18 mouse cellular contexts compared by ENCODE assay signal in genomic region chr10:17395495-17396224, GRCm38 (mm10).
DNase-seq lines count a peak whose midpoint lies in the region; ATAC-seq and TF ChIP-seq lines count a peak whose summit lies in the region.
"Had no signal": no experiment of that assay in that cellular context is flagged by ENCODE, and none has a peak within 500 bp of the region (broad histone marks: within the 10 kb centered on the region; RNA-seq: fewer than 3 reads in every experiment).

No protein-coding gene starts in this region.

- WGBS in forebrain, postnatal 0 days, result 39% methylated on average over 8 of the region's 8 CpGs
- 72% methylated on average over 8 of the region's 8 CpGs for WGBS in forebrain, embryonic 12.5 days
- WGBS in midbrain, embryonic 14.5 days, result 83% methylated on average over 8 of the region's 8 CpGs
- 88% methylated on average over 8 of the region's 8 CpGs for WGBS in midbrain, embryonic 11.5 days

- no peak for ATAC-seq in forebrain, postnatal 0 days
- ATAC-seq in forebrain, embryonic 12.5 days (ENCODE audit: low FRiP score), result no peak
- ATAC-seq in midbrain, embryonic 14.5 days (ENCODE audit: low FRiP score, low TSS enrichment), result no peak
- no peak for ATAC-seq in midbrain, embryonic 11.5 days (ENCODE audit: low FRiP score)
- ATAC-seq: activated CD4-positive, CD25-positive, alpha-beta regulatory T cell, adult 4 months; intestine, embryonic 15.5 days had no signal

- H3K4me2 ChIP-seq in forebrain, postnatal 0 days (ENCODE audit: low read depth), result no peak overlapping the region
- no peak overlapping the region for H3K4me2 ChIP-seq in forebrain, embryonic 12.5 days
- H3K4me2 ChIP-seq in midbrain, embryonic 14.5 days (ENCODE audit: low read length), result no peak overlapping the region
- no peak overlapping the region for H3K4me2 ChIP-seq in midbrain, embryonic 11.5 days
- H3K4me2 ChIP-seq: hindbrain, embryonic 12.5 days; intestine, embryonic 15.5 days had no signal

- no peak for TF ChIP-seq CTCF in forebrain, postnatal 0 days (IDR thresholded peaks at IDR 0.05; ENCODE audit: low read depth)

- no peaks in the 10 kb centered on the region for H3K4me1 ChIP-seq in forebrain, postnatal 0 days (ENCODE audit: insufficient read depth)
- no peaks in the 10 kb centered on the region for H3K4me1 ChIP-seq in forebrain, embryonic 12.5 days
- H3K4me1 ChIP-seq in midbrain, embryonic 14.5 days (ENCODE audit: control insufficient read depth, insufficient read depth, low read length), result no peaks in the 10 kb centered on the region
- no peaks in the 10 kb centered on the region for H3K4me1 ChIP-seq in midbrain, embryonic 11.5 days (ENCODE audit: control insufficient read depth, insufficient read depth, low read length)
- H3K4me1 ChIP-seq: embryonic facial prominence, embryonic 10.5 days; hindbrain, embryonic 12.5 days; intestine, embryonic 15.5 days had no signal

- H3K36me3 ChIP-seq in forebrain, postnatal 0 days (ENCODE audit: insufficient read depth), result no peaks in the 10 kb centered on the region
- H3K36me3 ChIP-seq in forebrain, embryonic 12.5 days (replicated peaks), result no peaks in the 10 kb centered on the region
- H3K36me3 ChIP-seq in midbrain, embryonic 14.5 days (ENCODE audit: control insufficient read depth, insufficient read depth, low read length), result no peaks in the 10 kb centered on the region
- H3K36me3 ChIP-seq in midbrain, embryonic 11.5 days (ENCODE audit: control insufficient read depth, insufficient read depth, low read length), result no peaks in the 10 kb centered on the region
- H3K36me3 ChIP-seq: embryonic facial prominence, embryonic 10.5 days; G1E; hindbrain, embryonic 12.5 days; intestine, embryonic 15.5 days had no signal

- H3K9ac ChIP-seq in forebrain, postnatal 0 days, result no peak overlapping the region
- H3K9ac ChIP-seq in forebrain, embryonic 12.5 days, result no peak overlapping the region
- H3K9ac ChIP-seq in midbrain, embryonic 14.5 days (replicated peaks; ENCODE audit: low read length), result no peak overlapping the region
- H3K9ac ChIP-seq in midbrain, embryonic 11.5 days (ENCODE audit: low read length), result no peak overlapping the region
- H3K9ac ChIP-seq: hindbrain, embryonic 12.5 days; intestine, embryonic 15.5 days had no signal

- no peaks in the 10 kb centered on the region for H3K27me3 ChIP-seq in forebrain, postnatal 0 days (ENCODE audit: insufficient read depth, low read length)
- no peaks in the 10 kb centered on the region for H3K27me3 ChIP-seq in forebrain, embryonic 12.5 days
- no peaks in the 10 kb centered on the region for H3K27me3 ChIP-seq in midbrain, embryonic 14.5 days (ENCODE audit: control insufficient read depth, insufficient read depth, low read length)
- no peaks in the 10 kb centered on the region for H3K27me3 ChIP-seq in midbrain, embryonic 11.5 days (ENCODE audit: control insufficient read depth, insufficient read depth, low read length)
- H3K27me3 ChIP-seq: hindbrain, embryonic 12.5 days; intestine, embryonic 15.5 days had no signal

- no peaks in the 10 kb centered on the region; the same call in 1 of the 2 replicates for H3K9me3 ChIP-seq in forebrain, postnatal 0 days (ENCODE audit: low read length)
- H3K9me3 ChIP-seq in forebrain, embryonic 12.5 days, result peaks cover 2% of the 10 kb centered on the region; the same call in 1 of the 2 replicates
- H3K9me3 ChIP-seq in midbrain, embryonic 14.5 days (ENCODE audit: control insufficient read depth, low read length), result peaks cover 9% of the 10 kb centered on the region
- H3K9me3 ChIP-seq in midbrain, embryonic 11.5 days (ENCODE audit: control insufficient read depth, low read length), result no peaks in the 10 kb centered on the region
- H3K9me3 ChIP-seq: hindbrain, embryonic 12.5 days; intestine, embryonic 15.5 days had no signal

- no peak overlapping the region for H3K4me3 ChIP-seq in forebrain, postnatal 0 days (ENCODE audit: low read depth, low read length)
- H3K4me3 ChIP-seq in forebrain, embryonic 12.5 days (replicated peaks), result no peak overlapping the region
- no peak overlapping the region for H3K4me3 ChIP-seq in midbrain, embryonic 14.5 days (replicated peaks; ENCODE audit: low read depth, low read length)
- H3K4me3 ChIP-seq in midbrain, embryonic 11.5 days (ENCODE audit: low read depth, low read length), result no peak overlapping the region
- H3K4me3 ChIP-seq: embryonic facial prominence, embryonic 10.5 days; hindbrain, embryonic 12.5 days; intestine, embryonic 15.5 days had no signal

- no peak overlapping the region for H3K27ac ChIP-seq in forebrain, postnatal 0 days (ENCODE audit: low read depth, low read length)
- H3K27ac ChIP-seq in forebrain, embryonic 12.5 days, result no peak overlapping the region
- H3K27ac ChIP-seq in midbrain, embryonic 14.5 days (replicated peaks; ENCODE audit: low read depth, low read length), result no peak overlapping the region
- no peak overlapping the region for H3K27ac ChIP-seq in midbrain, embryonic 11.5 days (ENCODE audit: low read depth, low read length)
- H3K27ac ChIP-seq: embryonic facial prominence, embryonic 10.5 days; hindbrain, embryonic 12.5 days; intestine, embryonic 15.5 days had no signal

- peak; percentile 14 for DNase-seq in forebrain, postnatal 0 days
- DNase-seq in midbrain, embryonic 14.5 days, result peak; percentile 3
- DNase-seq in midbrain, embryonic 11.5 days (ENCODE audit: low spot score, missing footprints), result no peak
- peak; percentile 31 for DNase-seq in R1 (ENCODE audit: low read depth, low spot score)
- DNase-seq in brain, adult 2 months (ENCODE audit: low read depth, low spot score), result peak; percentile 57
- DNase-seq in right cerebral cortex, adult 18-20 months, result no peak
- no peak for DNase-seq in thymus, postnatal 4 days
- DNase-seq: adrenal gland, postnatal 14 days; gastrocnemius, postnatal 36 days; heart, adult 11 months; heart, postnatal 10 days; heart, postnatal 4 days had no signal

Comparison
In these comparisons a context has a peak if more than half of its experiments do, and no peak if none do; other contexts are left out.
1. DNase-seq: peak in forebrain, postnatal 0 days (single experiment), midbrain, embryonic 14.5 days (single experiment), R1 (single experiment) and brain, adult 2 months (single experiment); none in midbrain, embryonic 11.5 days (single experiment), right cerebral cortex, adult 18-20 months (single experiment) and thymus, postnatal 4 days (single experiment).